Mouse (Mus musculus) Patski (cell line): ENCODE measurements at regions not wholly inside any gene's neighbourhood (a gene's known extent, or its start where the extent isn't known, plus 50 kb on each side); places are given as distances from the start of the nearest gene placed in this dataset.

Experiments used
- ATAC-seq: fragments of 100-300 bp; one replicate; pipeline ENCODE4 v1.8.0; 2021
- CTCF ChIA-PET: fragments of 350-600 bp; sonication (Branson Sonifier 250); formaldehyde crosslinking; loops from one replicate; lab custom pipeline; 2022; ENCODE audit warnings: inconsistent platforms; lab: Charles Lee
- POLR2A ChIA-PET: fragments of 350-600 bp; sonication (Branson Sonifier 250); formaldehyde crosslinking; loops from one replicate; lab custom pipeline; 2022; ENCODE audit warnings: antibody characterized with exemption, inconsistent platforms; lab: Charles Lee
- DNase-seq: peaks from one replicate; pipeline ENCODE4 v3.0.0-alpha.2; 2011; ENCODE audit warnings: low read depth, low spot score
- H3K27me3 ChIP-seq: fragments of 371-371 bp; one replicate; pipeline ENCODE4 v1.5.1; 2021
- CTCF ChIP-seq: fragments of 100-300 bp; IDR thresholded peaks from one replicate; pipeline ENCODE4 v1.5.1; 2021
- in situ Hi-C: fragments of 300-500 bp; cut with MboI; formaldehyde crosslinking; loops from 3 replicates; pipeline ENCODE4 v1.11.1; 2018; ENCODE audit warnings: low pct_unique_long_range_greater_than_20kb, mixed read lengths

GRCm38 (mm10) chr4:69594022-69594421 is 639.8 kb upstream of the Brinp1 start:
- POLR2A ChIA-PET: no interaction called here
- no peak for TF ChIP-seq CTCF
- in situ Hi-C loops: no loop called here
- H3K27me3 ChIP-seq: no peaks in the 10 kb centered on the region
- no peak for ATAC-seq
- DNase-seq: no peak
- CTCF ChIA-PET: no interaction called here

GRCm38 (mm10) chr4:69576256-69576655 is 622.1 kb upstream of the Brinp1 start:
- DNase-seq (no peak), ATAC-seq (no peak)
- H3K27me3 ChIP-seq: no peaks in the 10 kb centered on the region
- ChIA-PET POLR2A (no interaction called here), CTCF (no interaction called here)
- TF ChIP-seq CTCF: no peak
- in situ Hi-C loops: no loop called here

- in situ Hi-C loops: no loop called here
- ATAC-seq (no peak), DNase-seq (no peak)
- H3K27me3 ChIP-seq: no peaks in the 10 kb centered on the region
- no peak for TF ChIP-seq CTCF
- POLR2A ChIA-PET: no interaction called here
- CTCF ChIA-PET: no interaction called here
Measured at GRCm38 (mm10) chr4:69548104-69548503, 593.9 kb upstream of the Brinp1 start.

- ATAC-seq (no peak), DNase-seq (no peak)
- ChIA-PET CTCF (no interaction called here), POLR2A (no interaction called here)
- TF ChIP-seq CTCF: no peak
- in situ Hi-C loops: no loop called here
- H3K27me3 ChIP-seq: no peaks in the 10 kb centered on the region
Measured at GRCm38 (mm10) chr4:69538172-69538908, 584.1 kb upstream of the Brinp1 start.

GRCm38 (mm10) chr4:69533107-69533506 is 578.9 kb upstream of the Brinp1 start:
- ChIA-PET CTCF (no interaction called here), POLR2A (no interaction called here)

GRCm38 (mm10) chr4:69523112-69523511 is 568.9 kb upstream of the Brinp1 start:
- in situ Hi-C loops: no loop called here
- ChIA-PET POLR2A (no interaction called here), CTCF (no interaction called here)
- H3K27me3 ChIP-seq: no peaks in the 10 kb centered on the region
- no peak for ATAC-seq
- no peak for DNase-seq
- TF ChIP-seq CTCF: no peak

More at GRCm38 (mm10) chr4:69533107-69533506, 578.9 kb upstream of the Brinp1 start:
- DNase-seq: no peak
- no peaks in the 10 kb centered on the region for H3K27me3 ChIP-seq
- TF ChIP-seq CTCF: no peak
- no peak for ATAC-seq
- in situ Hi-C loops: no loop called here

GRCm38 (mm10) chr4:69508281-69508680 is 554.1 kb upstream of the Brinp1 start:
- ATAC-seq (no peak), DNase-seq (no peak)
- in situ Hi-C loops: no loop called here
- H3K27me3 ChIP-seq: no peaks in the 10 kb centered on the region
- CTCF ChIA-PET: no interaction called here
- POLR2A ChIA-PET: no interaction called here
- TF ChIP-seq CTCF: no peak

- no peaks in the 10 kb centered on the region for H3K27me3 ChIP-seq
- TF ChIP-seq CTCF: no peak
- ChIA-PET POLR2A (no interaction called here), CTCF (no interaction called here)
- no peak for DNase-seq
- in situ Hi-C loops: no loop called here
- no peak for ATAC-seq
Measured at GRCm38 (mm10) chr4:69471200-69471599, 517.0 kb upstream of the Brinp1 start.

GRCm38 (mm10) chr4:69459990-69460389 is 505.8 kb upstream of the Brinp1 start:
- no peaks in the 10 kb centered on the region for H3K27me3 ChIP-seq
- no peak for ATAC-seq
- ChIA-PET CTCF (no interaction called here), POLR2A (no interaction called here)
- TF ChIP-seq CTCF: no peak
- in situ Hi-C loops: no loop called here
- DNase-seq: no peak

- H3K27me3 ChIP-seq: no peaks in the 10 kb centered on the region
- TF ChIP-seq CTCF: no peak
- ChIA-PET CTCF (no interaction called here), POLR2A (no interaction called here)
- ATAC-seq (no peak), DNase-seq (no peak)
- in situ Hi-C loops: no loop called here
Measured at GRCm38 (mm10) chr4:69456420-69456819, 502.2 kb upstream of the Brinp1 start.

- POLR2A ChIA-PET: no interaction called here
Measured at GRCm38 (mm10) chr4:69446161-69446560, 492.0 kb upstream of the Brinp1 start.

GRCm38 (mm10) chr4:69443956-69444355 is 489.8 kb upstream of the Brinp1 start:
- no peak for DNase-seq
- H3K27me3 ChIP-seq: no peaks in the 10 kb centered on the region
- POLR2A ChIA-PET: no interaction called here
- in situ Hi-C loops: no loop called here
- CTCF ChIA-PET: no interaction called here
- no peak for TF ChIP-seq CTCF
- no peak for ATAC-seq

More at GRCm38 (mm10) chr4:69446161-69446560, 492.0 kb upstream of the Brinp1 start:
- ATAC-seq (no peak), DNase-seq (no peak)
- in situ Hi-C loops: no loop called here
- no peak for TF ChIP-seq CTCF
- CTCF ChIA-PET: no interaction called here
- no peaks in the 10 kb centered on the region for H3K27me3 ChIP-seq
